Mouse (Mus musculus): ENCODE measurements around the gene Gm36210. TPM values are rescaled to one million over a fixed set of nuclear protein-coding genes. Genes with fewer than 3 reads are reported as not detected.

The Gm36210 gene
- total and polyA plus RNA-seq, 3 experiments, result 0.15 to 0.97 TPM; not detected in 1

DNA sequence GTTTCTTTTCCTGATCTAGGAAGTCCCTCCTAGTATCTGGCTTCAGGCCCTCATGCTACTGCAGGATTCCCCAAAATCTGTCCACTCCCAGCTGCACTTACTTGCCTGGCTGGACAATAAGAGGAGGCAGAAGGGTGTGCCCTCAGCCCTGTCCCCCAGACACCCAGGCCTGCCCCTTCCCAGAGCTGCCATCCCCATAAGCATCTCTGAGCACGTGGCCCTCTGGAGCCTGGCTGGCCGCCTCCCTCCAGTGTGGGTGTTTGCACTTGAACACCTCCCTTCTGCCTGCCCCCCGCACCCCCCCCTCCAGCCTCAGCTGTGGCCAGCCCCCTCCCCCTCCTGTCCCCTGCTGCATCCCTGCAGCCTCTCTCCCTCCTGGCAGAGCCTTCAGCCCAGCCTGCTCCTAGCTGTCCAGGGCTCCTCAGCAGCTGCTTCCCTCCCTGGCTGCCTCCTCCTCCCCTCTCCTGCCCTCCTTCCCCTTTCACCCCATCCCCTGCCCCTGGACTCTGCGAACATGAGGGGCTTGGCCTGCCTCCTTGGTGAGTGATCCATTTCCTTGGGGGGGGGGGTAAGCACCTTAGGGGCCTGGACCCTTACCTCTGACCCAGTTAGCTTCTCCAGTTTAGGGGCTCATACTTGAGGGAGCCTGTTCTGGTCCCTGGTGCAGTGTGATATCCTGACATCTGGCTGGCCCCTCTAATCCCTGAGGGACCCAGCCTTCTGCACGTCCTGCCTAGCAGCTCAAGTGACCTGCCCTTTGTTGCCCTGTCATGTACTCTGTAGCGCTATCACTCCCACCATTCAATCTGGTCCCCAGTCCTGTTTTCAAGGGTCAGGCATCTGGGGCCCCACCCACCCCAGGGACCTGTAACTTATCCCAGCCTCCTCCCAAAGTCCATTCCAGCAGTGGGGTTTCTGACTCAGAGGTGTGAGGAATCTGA, 19.4 kb upstream of the Gm36210 start, which contains the start of gene Ssc5d:
Gene Ssc5d (plus strand): TSS at position 345 of the 941 bp plus-strand sequence.
- no peaks in the 10 kb centered on the region for H3K9me3 ChIP-seq (replicated peaks; ENCODE audit: insufficient read depth, low read length)
- no peaks in the 10 kb centered on the region; a peak in 2 of 4 replicates for H3K27me3 ChIP-seq (ENCODE audit: control insufficient read depth in 1 of 2, insufficient read depth in 2 of 2, low read length in 2 of 2)
- H3K79me2 ChIP-seq (ENCODE audit: control insufficient read depth, insufficient read depth, low read length, poor library complexity), result no peaks in the 10 kb centered on the region
- no peak within 1 kb of the TSS for H3K27ac ChIP-seq (ENCODE audit: control insufficient read depth, low read depth, low read length)
- DNase-seq (ENCODE audit: low read depth, low spot score), result no peak
- no peaks in the 10 kb centered on the region for H3K36me3 ChIP-seq (ENCODE audit: control insufficient read depth in 1 of 2, insufficient read depth in 2 of 2, low read length in 2 of 2)
- no peaks in the 10 kb centered on the region for H3K4me1 ChIP-seq (ENCODE audit: control insufficient read depth in 1 of 2, insufficient read depth in 2 of 2, low read length in 2 of 2)
- no peak for TF ChIP-seq ETS1 (IDR thresholded peaks at IDR 0.05; ENCODE audit: low read depth, low read length)
- no peak for TF ChIP-seq GABPA (IDR thresholded peaks at IDR 0.05; ENCODE audit: low read depth, low read length)
- no peak for TF ChIP-seq USF2 (IDR thresholded peaks at IDR 0.05; ENCODE audit: borderline replicate concordance in 1 of 2, insufficient read depth in 1 of 2, low read depth in 1 of 2, low read length in 2 of 2)
- TF ChIP-seq ELF1 (IDR thresholded peaks at IDR 0.05; ENCODE audit: low read depth, low read length), result no peak
- no peak within 1 kb of the TSS for H3K9ac ChIP-seq (ENCODE audit: control insufficient read depth, low read depth, low read length, poor library complexity, severe bottlenecking)
- H3K4me3 ChIP-seq (ENCODE audit: control insufficient read depth in 1 of 2, insufficient read depth in 1 of 2, low read depth in 2 of 2, low read length in 2 of 2), result no peak within 1 kb of the TSS

- Histone ChIP-seq H3K4me3 (ENCODE audit: control insufficient read depth in 1 of 2, insufficient read depth in 1 of 2, low read depth in 2 of 2, low read length in 2 of 2) (no peak overlapping the region), H3K27ac (ENCODE audit: control insufficient read depth, low read depth, low read length) (no peak overlapping the region), H3K9me3 (replicated peaks; ENCODE audit: insufficient read depth, low read length) (no peaks in the 10 kb centered on the region), H3K9ac (ENCODE audit: control insufficient read depth, low read depth, low read length, poor library complexity, severe bottlenecking) (no peak overlapping the region), H3K4me1 (ENCODE audit: control insufficient read depth in 1 of 2, insufficient read depth in 2 of 2, low read length in 2 of 2) (no peaks in the 10 kb centered on the region), H3K36me3 (ENCODE audit: control insufficient read depth in 1 of 2, insufficient read depth in 2 of 2, low read length in 2 of 2) (no peaks in the 10 kb centered on the region), H3K27me3 (ENCODE audit: control insufficient read depth in 1 of 2, insufficient read depth in 2 of 2, low read length in 2 of 2) (no peaks in the 10 kb centered on the region; a peak in 2 of 4 replicates), H3K79me2 (ENCODE audit: control insufficient read depth, insufficient read depth, low read length, poor library complexity) (no peaks in the 10 kb centered on the region)
- no peak for DNase-seq (ENCODE audit: low read depth, low spot score)
- TF ChIP-seq TAL1 (IDR thresholded peaks at IDR 0.05; ENCODE audit: low read length) (no peak), SMC3 (IDR thresholded peaks at IDR 0.05; ENCODE audit: low read depth, low read length) (no peak), UBTF (IDR thresholded peaks at IDR 0.05; ENCODE audit: borderline replicate concordance, insufficient read depth, low read depth, low read length) (no peak), MEF2A (IDR thresholded peaks at IDR 0.05; ENCODE audit: extremely low read depth, insufficient replicate concordance, low read depth, low read length, poor library complexity, severe bottlenecking) (no peak), KAT2A (conservative IDR thresholded peaks at IDR 0.05; ENCODE audit: low read depth, low read length) (no peak)
These were observed 18.6 kb upstream of the Gm36210 start for GRCm38 (mm10) chr7:4924891-4925301.

DNA sequence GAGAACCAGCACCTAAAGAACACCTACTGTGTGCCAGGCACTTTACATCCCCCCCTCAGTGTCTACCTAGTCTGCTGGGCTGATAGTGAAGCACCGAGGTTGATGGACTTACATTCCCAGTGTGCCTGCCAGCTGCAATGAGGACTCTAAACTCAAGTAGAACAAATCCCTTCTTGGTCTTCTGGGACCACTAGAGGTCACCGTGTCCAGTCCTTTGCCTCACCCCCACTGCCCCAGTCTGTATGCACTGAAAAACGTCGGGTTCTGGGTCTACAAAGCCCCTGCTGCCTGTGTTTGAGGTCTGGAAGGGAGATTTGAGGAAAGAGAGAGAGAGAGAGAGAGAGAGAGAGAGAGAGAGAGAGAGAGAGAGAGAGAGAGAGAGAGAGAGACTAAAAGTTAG, 18.2 kb upstream of the Gm36210 start:
- no peaks in the 10 kb centered on the region for H3K36me3 ChIP-seq (ENCODE audit: control insufficient read depth in 1 of 2, insufficient read depth in 2 of 2, low read length in 2 of 2)
- H3K9ac ChIP-seq (ENCODE audit: control insufficient read depth, low read depth, low read length, poor library complexity, severe bottlenecking), result no peak overlapping the region
- no peaks in the 10 kb centered on the region for H3K79me2 ChIP-seq (ENCODE audit: control insufficient read depth, insufficient read depth, low read length, poor library complexity)
- TF ChIP-seq KAT2A (conservative IDR thresholded peaks at IDR 0.05; ENCODE audit: low read depth, low read length), result no peak
- 0 out of 2 replicates have a peak, but pooled peaks have one; percentile 45 for TF ChIP-seq JUND (IDR thresholded peaks at IDR 0.05; ENCODE audit: low read depth, low read length)
- no peak for TF ChIP-seq CTCF (IDR thresholded peaks at IDR 0.05 in 2 of 3, conservative IDR thresholded peaks at IDR 0.05 in 1 of 3; ENCODE audit: control insufficient read depth in 1 of 3, insufficient read depth in 1 of 3, low read depth in 2 of 3, low read length in 3 of 3, poor library complexity in 1 of 3, severe bottlenecking in 1 of 3)
- TF ChIP-seq MXI1 (IDR thresholded peaks at IDR 0.05; ENCODE audit: low read depth, low read length), result no peak
- TF ChIP-seq RAD21 (IDR thresholded peaks at IDR 0.05; ENCODE audit: low read depth, low read length), result no peak
- no peak for TF ChIP-seq ETS1 (IDR thresholded peaks at IDR 0.05; ENCODE audit: low read depth, low read length)
- TF ChIP-seq CHD1 (IDR thresholded peaks at IDR 0.05; ENCODE audit: low read depth, low read length), result no peak
- H3K4me3 ChIP-seq (ENCODE audit: control insufficient read depth in 1 of 2, insufficient read depth in 1 of 2, low read depth in 2 of 2, low read length in 2 of 2), result no peak overlapping the region
- no peaks in the 10 kb centered on the region for H3K4me1 ChIP-seq (ENCODE audit: control insufficient read depth in 1 of 2, insufficient read depth in 2 of 2, low read length in 2 of 2)
- no peaks in the 10 kb centered on the region for H3K9me3 ChIP-seq (replicated peaks; ENCODE audit: insufficient read depth, low read length)
- no peaks in the 10 kb centered on the region; a peak in 1 of 4 replicates for H3K27me3 ChIP-seq (ENCODE audit: control insufficient read depth in 1 of 2, insufficient read depth in 2 of 2, low read length in 2 of 2)
- no peak overlapping the region for H3K27ac ChIP-seq (ENCODE audit: control insufficient read depth, low read depth, low read length)
- no peak for DNase-seq (ENCODE audit: low read depth, low spot score)

All from MEL (cell line).